Mouse (Mus musculus) neural tube, embryonic 14.5 days (tissue): ENCODE measurements around the gene Gm45799. TPM values are rescaled to one million over a fixed set of nuclear protein-coding genes. Genes with fewer than 3 reads are reported as not detected.
A peak's percentile ranks its signal among the peaks of the same experiment; 100 is the strongest.

Source experiments
- ATAC-seq: fragments of 200-750 bp; cut with Nextera tagmentation; 2 replicates; pipeline ENCODE4 v1.8.0; 2017; ENCODE audit warnings: low read depth, mild to moderate bottlenecking, moderate TSS enrichment, moderate library complexity
- H3K27ac ChIP-seq: fragments of 300-500 bp; sonication (generic); 2 replicates; pipeline ENCODE4 v1.5.1; 2014; ENCODE audit warnings: low read depth, mild to moderate bottlenecking, control low read depth, low read length, moderate library complexity, mixed read lengths
- H3K27me3 ChIP-seq: fragments of 300-500 bp; sonication (generic); 2 replicates; pipeline ENCODE4 v1.6.1; 2014; ENCODE audit warnings: low read length; ENCODE audit not compliant: control insufficient read depth, insufficient read depth
- H3K36me3 ChIP-seq: fragments of 300-500 bp; sonication (generic); 2 replicates; pipeline ENCODE4 v1.6.1; 2014; ENCODE audit warnings: low read length, mixed read lengths; ENCODE audit not compliant: control insufficient read depth, insufficient read depth
- H3K4me1 ChIP-seq: fragments of 300-500 bp; sonication (generic); 2 replicates; pipeline ENCODE4 v1.6.1; 2014; ENCODE audit warnings: low read length; ENCODE audit not compliant: control insufficient read depth, insufficient read depth
- H3K4me2 ChIP-seq: fragments of 300-500 bp; sonication (generic); 2 replicates; pipeline ENCODE4 v1.6.1; 2014; ENCODE audit warnings: mild to moderate bottlenecking, low read depth, low read length, control low read depth
- H3K4me3 ChIP-seq: fragments of 300-500 bp; sonication (generic); 2 replicates; pipeline ENCODE4 v1.5.1; 2014; ENCODE audit warnings: low read depth, low read length, control low read depth, mixed read lengths
- H3K9ac ChIP-seq: fragments of 300-500 bp; sonication (generic); replicated peaks from 2 replicates; pipeline ENCODE4 v1.6.1; 2014; ENCODE audit warnings: low read depth, mild to moderate bottlenecking, control low read depth, low read length, mixed read lengths
- H3K9me3 ChIP-seq: fragments of 300-500 bp; sonication (generic); 2 replicates; pipeline ENCODE4 v1.6.1; 2016; ENCODE audit warnings: low read length; ENCODE audit not compliant: control insufficient read depth
- whole genome bisulfite sequencing: fragments of 180-500 bp; shearing (Covaris S2); extraction: QIAGEN DNeasy Blood & Tissue Kit; methylation state at CpG from one replicate; pipeline ENCODE4 v1.1.7; 2014; 5-methylcytosine and 5-hydroxymethylcytosine counted together
- polyA plus RNA-seq: library from polyadenylated mRNA; unstranded; fragments of >200 nt; fragmentation: Nextera tagmentation; extraction: Ambion mirVana; gene quantifications from 2 replicates; pipeline ENCODE4 v1.2.1, GENCODE M21; 2014

The Gm45799 gene
- polyA plus RNA-seq, 1 experiment from 2014 or later: 31.1 TPM

GRCm38 (mm10) chr7:105703816-105704215 is 63.5 kb downstream of the Gm45799 start:
- 85% methylated on average over 4 of the region's 4 CpGs for WGBS
- Histone ChIP-seq H3K27me3 (no peaks in the 10 kb centered on the region), H3K27ac (no peak overlapping the region), H3K4me1 (no peaks in the 10 kb centered on the region), H3K4me3 (no peak overlapping the region), H3K9me3 (no peaks in the 10 kb centered on the region), H3K36me3 (no peaks in the 10 kb centered on the region), H3K4me2 (no peak overlapping the region), H3K9ac (no peak overlapping the region)
- no peak for ATAC-seq

- 95% methylated on average over 5 of the region's 5 CpGs for WGBS
- Histone ChIP-seq H3K4me2 (no peak overlapping the region), H3K27me3 (no peaks in the 10 kb centered on the region), H3K27ac (no peak overlapping the region), H3K36me3 (no peaks in the 10 kb centered on the region), H3K9me3 (no peaks in the 10 kb centered on the region), H3K4me3 (no peak overlapping the region), H3K9ac (no peak overlapping the region), H3K4me1 (no peaks in the 10 kb centered on the region)
- ATAC-seq: no peak
Observed at GRCm38 (mm10) chr7:105708733-105709132, 68.4 kb downstream of the Gm45799 start.

- Histone ChIP-seq H3K4me2 (no peak overlapping the region), H3K9ac (no peak overlapping the region), H3K27ac (no peak overlapping the region), H3K9me3 (no peaks in the 10 kb centered on the region), H3K36me3 (no peaks in the 10 kb centered on the region), H3K4me1 (no peaks in the 10 kb centered on the region), H3K27me3 (no peaks in the 10 kb centered on the region), H3K4me3 (no peak overlapping the region)
- no peak for ATAC-seq
- WGBS: 68% methylated on average over 3 of the region's 3 CpGs
Observed at GRCm38 (mm10) chr7:105715366-105715765, 75.0 kb downstream of the Gm45799 start.

- H3K9ac ChIP-seq: no peak overlapping the region
- 84% methylated on average over 2 of the region's 2 CpGs for WGBS
- H3K27ac ChIP-seq: no peak overlapping the region
- H3K36me3 ChIP-seq: no peaks in the 10 kb centered on the region
- ATAC-seq: no peak
- no peak overlapping the region for H3K4me3 ChIP-seq
- H3K27me3 ChIP-seq: no peaks in the 10 kb centered on the region
- H3K9me3 ChIP-seq: no peaks in the 10 kb centered on the region
- no peaks in the 10 kb centered on the region for H3K4me1 ChIP-seq
- H3K4me2 ChIP-seq: no peak overlapping the region
Observed at GRCm38 (mm10) chr7:105721916-105722315, 81.6 kb downstream of the Gm45799 start.

- 89% methylated on average over 4 of the region's 4 CpGs for WGBS
- peak; percentile 92 for ATAC-seq
- Histone ChIP-seq H3K4me3 (no peak overlapping the region), H3K9me3 (no peaks in the 10 kb centered on the region), H3K4me1 (no peaks in the 10 kb centered on the region), H3K36me3 (0 out of 2 replicates have a peak, but pooled peaks cover 3% of the 10 kb centered on the region), H3K9ac (no peak overlapping the region), H3K4me2 (no peak overlapping the region), H3K27ac (no peak overlapping the region), H3K27me3 (no peaks in the 10 kb centered on the region)
Observed at GRCm38 (mm10) chr7:105726144-105726979, 86.0 kb downstream of the Gm45799 start.

GRCm38 (mm10) chr7:105726980-105727325 is 86.6 kb downstream of the Gm45799 start:
- Histone ChIP-seq H3K4me3 (no peak overlapping the region), H3K9ac (no peak overlapping the region), H3K27me3 (no peaks in the 10 kb centered on the region), H3K4me2 (no peak overlapping the region), H3K4me1 (no peaks in the 10 kb centered on the region), H3K36me3 (0 out of 2 replicates have a peak, but pooled peaks cover 6% of the 10 kb centered on the region), H3K27ac (no peak overlapping the region), H3K9me3 (no peaks in the 10 kb centered on the region)
- WGBS: 97% methylated on average over 4 of the region's 4 CpGs
- no peak for ATAC-seq

- WGBS: 66% methylated on average over 6 of the region's 6 CpGs
- ATAC-seq: no peak
Observed at GRCm38 (mm10) chr7:105728701-105729428, 88.5 kb downstream of the Gm45799 start.

GRCm38 (mm10) chr7:105733836-105734235 is 93.5 kb downstream of the Gm45799 start:
- Histone ChIP-seq H3K4me1 (peaks cover 11% of the 10 kb centered on the region), H3K4me3 (no peak overlapping the region), H3K9ac (no peak overlapping the region), H3K36me3 (peaks cover 17% of the 10 kb centered on the region), H3K27me3 (no peaks in the 10 kb centered on the region), H3K9me3 (no peaks in the 10 kb centered on the region), H3K4me2 (no peak overlapping the region), H3K27ac (no peak overlapping the region)
- WGBS: 98% methylated on average over 11 of the region's 11 CpGs
- ATAC-seq: no peak

More at GRCm38 (mm10) chr7:105728701-105729428, 88.5 kb downstream of the Gm45799 start:
- H3K27ac ChIP-seq: no peak overlapping the region
- peaks cover 18% of the 10 kb centered on the region for H3K36me3 ChIP-seq
- no peak overlapping the region for H3K9ac ChIP-seq
- no peak overlapping the region for H3K4me2 ChIP-seq
- H3K4me1 ChIP-seq: no peaks in the 10 kb centered on the region
- H3K4me3 ChIP-seq: no peak overlapping the region
- no peaks in the 10 kb centered on the region for H3K9me3 ChIP-seq
- H3K27me3 ChIP-seq: no peaks in the 10 kb centered on the region
